Mouse (Mus musculus): ENCODE data around the gene Sox6.
A peak's percentile ranks its signal among the peaks of the same experiment; 100 is the strongest.

Sox6 gene

DNA sequence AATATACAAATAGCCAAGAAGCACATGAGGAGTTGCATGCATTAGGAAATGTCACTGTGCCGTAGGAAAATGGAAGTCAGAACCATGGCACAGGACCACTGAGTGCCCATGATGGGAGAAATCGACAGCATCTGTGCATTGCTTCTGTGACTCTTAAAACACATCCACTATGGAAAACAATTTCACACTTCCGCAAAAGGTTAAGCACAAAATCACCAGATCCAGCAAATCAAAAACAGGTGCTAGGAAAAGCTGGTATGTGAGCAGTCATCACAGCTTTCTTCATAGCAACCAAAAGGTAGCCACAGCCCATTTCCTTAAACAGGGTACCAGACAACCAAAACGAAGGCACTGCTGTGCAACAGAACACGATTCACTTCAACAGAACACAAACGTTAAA lies 52.9 kb downstream of the Sox6 start:
- DNase-seq (ENCODE audit: low spot score in 2 of 2): no peak

DNA sequence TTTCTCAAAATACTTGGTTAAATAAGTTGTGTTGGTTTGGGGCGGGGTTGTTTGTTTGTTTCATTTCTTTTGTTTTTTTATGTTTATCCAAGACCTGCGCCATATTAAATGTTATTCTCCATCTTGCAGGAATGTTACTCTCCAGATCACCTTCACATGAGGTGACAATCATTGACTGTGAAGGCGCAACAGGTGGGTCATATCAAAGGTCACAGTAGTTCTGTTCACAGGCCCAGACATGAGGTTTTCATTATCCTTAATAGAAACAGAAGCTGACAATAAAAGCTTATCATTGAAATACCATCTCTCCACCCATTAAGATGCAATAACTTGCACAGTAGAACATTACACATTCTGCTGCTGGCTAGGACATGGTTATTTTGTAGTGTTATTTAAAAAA lies 54.5 kb downstream of the Sox6 start:
- no peak for DNase-seq (ENCODE audit: low spot score in 2 of 2)

DNA sequence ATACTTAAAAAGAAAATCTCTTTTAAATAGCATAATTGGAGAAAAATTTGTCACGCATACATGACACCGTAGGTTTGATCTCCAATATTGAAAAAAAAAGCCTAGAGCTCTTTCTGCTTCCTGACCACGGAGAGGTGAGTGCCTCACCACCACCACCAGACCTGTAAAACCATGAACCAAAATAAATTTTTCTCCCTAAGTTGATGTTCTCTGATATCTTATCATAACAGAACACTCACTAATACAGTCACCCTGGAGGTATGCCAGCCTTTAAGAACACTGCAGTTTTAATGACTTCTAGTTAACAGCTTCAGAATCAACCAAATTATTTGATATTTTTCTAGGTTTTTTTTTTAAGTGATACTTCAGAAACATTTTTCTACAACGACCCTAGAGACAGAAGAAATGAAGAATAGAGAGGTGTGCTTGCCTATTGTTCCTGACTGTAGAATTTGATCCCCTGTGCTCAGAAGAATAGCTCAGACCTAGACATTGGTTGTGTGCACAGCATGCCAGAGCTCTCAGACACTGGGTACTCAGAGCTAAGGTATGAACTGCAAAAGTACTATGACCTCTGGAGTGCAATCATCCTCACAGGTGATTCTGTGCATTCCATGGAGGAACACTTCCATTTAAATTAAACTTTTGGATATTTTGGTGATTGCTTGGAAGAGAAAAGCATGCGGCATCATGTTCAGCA lies 58.6 kb downstream of the Sox6 start:
- peak in 1 of 2 experiments; percentile 44 for DNase-seq (ENCODE audit: low spot score in 2 of 2)

DNA sequence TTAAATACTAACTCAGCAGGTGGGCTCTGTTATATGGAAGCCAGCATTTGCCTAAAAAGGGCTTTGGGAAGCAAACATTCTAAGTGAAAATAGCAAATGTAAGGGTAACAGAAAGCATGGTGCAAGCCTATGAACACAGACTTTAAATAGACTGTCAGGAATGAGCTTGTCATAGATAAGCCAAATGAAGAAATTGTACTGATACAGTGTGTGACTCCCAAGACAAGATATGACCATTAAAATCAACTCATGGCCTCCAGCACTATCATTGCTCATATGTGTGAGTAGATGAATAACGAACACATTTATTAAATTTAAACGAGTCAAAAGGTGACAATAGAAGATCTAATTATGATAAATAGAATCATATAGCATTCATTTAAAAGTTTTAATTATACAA lies 64.1 kb downstream of the Sox6 start:
- no peak for DNase-seq (ENCODE audit: low spot score in 2 of 2)

DNA sequence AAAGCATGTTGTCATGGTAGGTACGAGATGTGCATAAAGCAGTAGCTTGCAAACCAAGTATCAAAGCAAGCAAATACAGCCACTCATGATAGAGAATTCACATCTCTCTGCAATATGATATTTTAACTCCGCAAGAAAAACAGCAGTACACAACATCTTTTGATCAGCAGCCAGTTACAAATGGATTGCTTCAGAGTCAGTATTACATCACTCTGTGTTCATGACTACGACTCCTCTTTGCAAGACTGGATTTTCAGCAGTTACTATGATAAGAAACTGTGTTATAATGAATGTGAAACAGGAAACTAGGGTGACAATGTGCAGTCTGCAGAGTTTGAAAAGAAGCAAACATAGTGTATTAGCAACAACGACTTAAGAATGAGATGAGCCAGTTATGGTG lies 71.4 kb downstream of the Sox6 start:
- no peak for DNase-seq (ENCODE audit: low spot score in 2 of 2)

DNA sequence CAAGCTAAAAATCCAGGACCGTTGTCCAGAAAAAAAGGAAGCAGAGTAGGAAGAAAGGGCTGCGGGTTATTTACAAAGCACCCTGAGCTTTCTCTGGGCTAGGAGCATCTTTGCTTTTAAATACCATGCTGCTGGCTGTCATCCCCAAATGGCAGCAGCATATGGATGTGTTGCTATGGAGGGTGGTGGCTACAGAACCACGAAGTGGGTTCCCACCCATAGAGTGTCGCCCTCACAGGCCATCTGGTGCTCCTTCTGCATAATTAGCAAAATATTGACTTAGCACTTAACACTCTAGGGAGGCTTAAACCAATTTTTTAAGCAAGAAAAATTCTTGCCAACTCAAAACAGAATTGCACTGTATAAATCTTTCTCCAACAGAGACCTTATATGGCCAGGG lies 72.4 kb downstream of the Sox6 start:
- no peak for DNase-seq (ENCODE audit: low spot score in 2 of 2)

DNA sequence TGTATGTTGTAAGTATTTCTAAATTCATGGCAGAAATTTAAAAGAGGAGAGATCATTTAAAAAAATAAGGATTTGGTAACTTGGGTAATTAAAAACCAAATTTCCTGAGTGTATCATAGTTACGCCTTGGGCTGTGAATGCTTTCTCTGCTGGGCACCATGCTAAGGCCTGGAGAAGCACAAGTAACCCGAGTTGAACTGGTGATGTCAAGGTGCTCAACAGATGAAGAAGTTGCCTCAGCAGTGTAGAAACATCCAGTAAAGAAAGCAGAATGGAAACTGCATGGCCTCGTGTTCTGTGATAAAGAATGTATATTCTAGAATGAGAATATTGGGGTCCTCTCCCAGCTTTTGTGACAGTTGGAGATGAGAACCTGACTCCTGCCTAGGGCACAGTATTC lies 85.5 kb downstream of the Sox6 start:
- no peak for DNase-seq (ENCODE audit: low spot score in 2 of 2)

DNA sequence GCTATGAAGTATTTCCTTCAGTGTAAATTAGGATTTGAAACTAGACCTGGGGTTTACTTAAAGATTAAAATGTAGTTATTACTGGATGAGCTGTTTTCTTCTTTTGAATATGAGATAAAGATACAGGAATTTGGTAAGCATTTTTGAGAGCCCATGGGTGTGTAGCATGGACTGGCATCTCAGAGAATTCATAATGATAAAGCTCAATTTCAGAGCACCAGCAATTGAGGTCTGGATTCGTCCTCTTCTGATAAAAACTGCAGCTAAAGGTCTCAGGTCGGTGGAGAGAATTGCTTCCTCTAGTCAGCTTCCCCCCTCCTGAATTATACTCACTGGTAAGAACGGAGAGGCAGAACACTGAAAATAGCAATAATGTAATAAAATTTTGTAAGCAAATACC lies 86.4 kb downstream of the Sox6 start:
- DNase-seq (ENCODE audit: low spot score in 2 of 2): peak in 1 of 2 experiments; percentile 8

DNA sequence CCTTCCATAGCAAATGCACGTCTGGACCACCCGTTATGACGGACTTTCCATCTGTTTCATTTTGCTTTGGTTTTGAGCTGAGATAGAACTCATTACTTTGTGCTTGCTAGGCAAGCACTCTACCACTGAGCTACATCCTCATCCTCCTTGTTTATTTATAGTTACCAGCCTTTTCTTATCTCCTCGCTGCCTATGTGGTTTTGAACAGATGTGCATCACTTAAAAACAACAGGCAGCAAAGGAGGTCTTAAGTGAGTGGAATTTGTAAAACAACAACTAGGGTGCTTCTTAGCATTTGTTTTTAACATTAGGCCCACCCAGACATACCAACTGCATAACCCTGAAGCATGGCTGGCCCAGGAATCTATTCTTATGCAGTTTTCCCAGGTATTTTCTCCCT lies 86.9 kb downstream of the Sox6 start:
- DNase-seq (ENCODE audit: low spot score in 2 of 2): peak in 1 of 2 experiments; percentile 3

DNA sequence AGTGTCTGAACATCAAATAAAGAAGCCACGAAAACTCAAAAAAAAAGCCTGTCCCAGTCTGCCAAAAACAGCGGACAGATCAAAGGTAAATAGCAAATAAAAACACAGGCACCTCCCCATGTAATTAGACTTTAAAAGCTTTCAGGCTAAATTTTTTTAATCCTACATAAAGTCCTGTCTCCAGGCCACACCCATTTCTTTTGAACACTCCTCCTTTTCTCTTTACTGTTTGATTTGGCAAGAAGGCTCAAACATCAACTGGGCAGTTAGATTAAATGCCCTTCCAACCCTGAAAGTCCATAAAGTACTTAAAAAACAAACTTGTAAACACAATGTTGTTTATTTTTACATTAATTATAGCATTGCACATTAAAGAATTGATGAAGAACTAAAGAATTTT lies 90.7 kb downstream of the Sox6 start:
- DNase-seq (ENCODE audit: low spot score in 2 of 2): no peak

DNA sequence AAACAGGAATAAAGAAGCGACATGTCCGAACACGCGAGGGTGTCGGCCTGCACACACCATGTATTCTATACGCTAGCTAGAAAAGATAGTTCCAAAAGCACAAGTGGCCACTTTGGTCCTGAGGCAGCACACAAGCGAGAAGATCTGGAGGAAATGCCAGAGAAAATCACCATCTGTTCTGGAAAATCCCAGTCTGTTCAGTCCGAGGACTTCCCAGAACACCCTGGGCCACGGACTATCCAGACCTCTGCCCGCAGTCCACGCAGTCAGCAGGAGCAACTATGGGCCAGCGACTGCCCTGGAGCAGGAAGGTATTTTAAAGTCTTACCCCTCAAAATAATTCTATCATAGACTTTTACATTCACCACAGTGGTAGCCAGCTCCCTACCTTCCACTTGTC lies 92.0 kb downstream of the Sox6 start:
- DNase-seq (ENCODE audit: low spot score in 2 of 2): no peak

DNA sequence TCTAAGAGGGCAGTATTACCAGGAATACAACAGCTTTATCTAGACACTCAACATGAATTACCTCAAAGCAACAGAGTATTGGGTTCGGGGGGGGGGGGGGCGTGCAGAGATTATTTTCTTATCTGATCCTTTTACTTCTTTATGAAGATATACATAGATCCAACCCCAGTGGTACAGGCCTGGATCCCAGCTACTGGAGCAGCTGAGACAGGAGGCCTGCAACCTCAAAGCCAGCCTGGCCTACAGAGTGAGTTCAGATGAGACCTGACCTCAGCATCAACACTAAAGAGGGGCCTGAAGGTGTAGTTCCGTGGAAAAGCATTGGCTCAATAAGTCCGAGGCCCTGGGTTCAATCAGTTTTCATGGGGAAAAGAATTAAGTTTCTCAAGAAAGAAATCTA lies 93.1 kb downstream of the Sox6 start:
- no peak for DNase-seq (ENCODE audit: low spot score in 2 of 2)

DNA sequence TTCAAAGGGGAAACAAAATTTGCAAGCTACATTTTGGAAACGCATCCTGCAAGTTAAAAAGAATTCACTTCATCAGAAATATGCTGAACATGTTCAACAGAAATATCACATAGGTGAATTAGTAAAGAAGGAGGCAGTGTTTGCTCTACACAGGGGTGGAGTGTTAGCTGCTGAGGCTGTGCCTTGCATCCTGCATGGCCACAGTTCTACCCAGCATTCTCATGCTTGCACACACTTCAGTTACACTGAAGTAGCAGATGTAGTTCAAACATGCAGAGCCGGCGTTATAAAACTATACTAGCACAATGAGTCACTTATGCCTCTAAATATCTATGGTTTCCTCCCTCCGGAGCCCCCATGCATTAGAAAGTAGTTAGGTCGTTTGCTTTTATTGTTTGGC lies 94.3 kb downstream of the Sox6 start:
- no peak for DNase-seq (ENCODE audit: low spot score in 2 of 2)

DNA sequence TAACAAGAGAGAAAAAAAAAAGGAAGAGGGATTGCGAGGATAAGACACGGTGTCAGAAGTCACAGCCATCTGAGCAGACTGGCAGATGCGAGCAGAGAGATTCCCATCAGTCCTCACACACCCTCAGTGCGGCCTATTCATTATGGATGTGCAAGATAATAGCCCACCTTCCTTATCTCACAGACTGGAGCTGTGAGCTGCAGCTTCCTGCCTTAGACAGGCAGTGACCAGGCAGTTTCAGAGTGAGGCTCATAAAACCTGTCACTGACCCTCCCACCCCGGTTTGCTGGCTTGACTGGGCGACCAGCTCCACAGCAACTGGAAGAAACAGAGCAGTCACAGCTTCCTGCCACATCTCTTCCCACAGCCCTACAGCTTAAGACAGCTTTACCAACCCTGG lies 96.8 kb downstream of the Sox6 start:
- peak; percentile 11 to 29 for DNase-seq (ENCODE audit: low spot score in 2 of 2)

DNA sequence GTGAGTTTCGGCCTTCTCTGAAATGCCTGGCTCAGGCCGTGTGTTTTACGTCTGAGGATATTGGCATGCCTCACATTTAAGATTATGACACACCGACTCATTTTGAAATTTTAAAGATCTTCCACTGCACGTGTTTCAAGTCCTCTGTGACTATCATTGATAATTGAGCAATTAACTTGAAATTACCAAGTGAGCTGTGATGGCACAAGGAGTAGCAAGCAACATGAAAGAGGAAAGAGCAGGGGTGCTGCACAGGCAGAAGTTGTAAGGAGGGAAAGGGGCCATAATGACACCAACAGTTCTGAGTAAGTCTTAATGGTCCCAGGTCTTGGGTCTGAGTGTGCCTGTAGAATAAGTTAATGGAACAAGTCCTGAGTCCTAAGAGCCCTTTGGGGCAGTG lies 99.3 kb downstream of the Sox6 start:
- DNase-seq (ENCODE audit: low spot score in 2 of 2): no peak

DNA sequence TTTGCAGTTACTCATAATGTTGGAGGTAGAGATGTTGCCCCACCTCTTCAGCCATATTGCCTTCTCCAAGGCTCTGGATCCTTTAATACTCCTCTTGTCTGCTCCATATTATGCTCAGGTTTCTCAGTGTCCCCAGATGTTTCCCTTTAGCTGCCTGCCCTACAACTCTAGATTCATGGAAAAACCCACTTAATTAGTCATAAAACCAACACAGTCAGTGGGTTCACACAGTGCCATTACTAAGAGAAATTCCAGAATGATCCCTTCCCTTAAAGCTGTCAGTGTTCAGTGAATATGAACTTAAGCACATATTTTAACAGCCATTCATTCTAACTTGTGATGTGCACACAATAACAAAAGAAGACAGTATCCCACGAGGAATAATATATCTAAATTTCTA lies 101.7 kb downstream of the Sox6 start:
- DNase-seq (ENCODE audit: low spot score in 2 of 2): no peak

DNA sequence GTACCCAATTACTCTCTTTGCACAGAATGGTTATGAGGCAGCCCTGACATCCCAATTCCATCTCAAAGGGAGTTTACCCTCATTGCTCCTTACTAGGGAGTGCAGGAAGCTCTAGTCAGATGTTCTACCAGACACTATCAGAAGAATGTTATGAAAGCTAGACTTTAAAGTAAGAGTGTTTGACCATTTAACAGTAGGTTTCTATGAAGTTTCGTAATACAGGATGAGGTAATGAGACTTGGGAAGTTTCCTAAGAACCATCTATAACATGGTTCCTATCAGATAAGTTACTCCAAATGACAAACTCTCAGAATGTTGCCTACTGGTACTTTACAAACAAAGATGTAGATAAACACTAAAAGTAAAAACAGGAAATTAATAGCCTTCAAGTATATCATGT lies 123.3 kb downstream of the Sox6 start:
- DNase-seq (ENCODE audit: low spot score in 2 of 2): no peak

DNA sequence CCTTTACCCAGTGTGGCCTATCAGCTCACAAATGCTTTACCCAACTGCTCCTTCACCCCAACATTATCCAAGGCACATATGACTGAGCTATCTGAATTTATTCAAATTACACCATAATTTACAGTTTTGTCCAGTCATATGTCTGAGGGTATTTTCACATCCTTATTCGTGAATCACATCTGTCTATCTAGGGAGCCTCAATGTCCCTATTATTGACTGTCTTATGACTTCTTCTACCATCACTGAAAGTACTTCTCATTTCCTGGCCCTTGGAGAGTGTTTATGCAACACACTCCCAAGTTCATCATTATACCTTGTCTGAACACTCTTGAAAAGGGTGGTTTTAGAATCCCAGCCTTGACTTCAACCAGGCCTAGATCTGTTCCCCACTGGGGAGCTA lies 128.3 kb downstream of the Sox6 start:
- DNase-seq (ENCODE audit: low spot score in 2 of 2): no peak

DNA sequence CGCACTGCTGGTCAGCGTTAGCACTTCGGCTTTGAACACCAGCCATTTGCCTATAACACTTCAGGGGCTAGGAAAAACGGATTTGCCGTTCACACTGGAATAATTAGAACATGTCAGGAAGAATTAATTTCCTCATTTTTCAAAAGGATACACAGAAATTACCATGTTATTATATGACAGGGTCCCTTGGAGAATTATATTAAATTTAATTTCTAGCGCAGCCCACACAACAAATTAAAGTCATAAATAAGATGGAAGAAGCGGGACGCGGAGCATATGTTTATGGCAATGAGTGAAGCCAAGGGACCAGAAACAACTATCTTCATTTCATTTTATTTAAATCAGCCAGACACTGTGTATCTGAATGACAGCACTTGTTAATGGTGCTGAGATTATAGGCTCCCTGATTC lies 133.8 kb downstream of the Sox6 start:
- DNase-seq (ENCODE audit: low spot score in 2 of 2): no peak

DNA sequence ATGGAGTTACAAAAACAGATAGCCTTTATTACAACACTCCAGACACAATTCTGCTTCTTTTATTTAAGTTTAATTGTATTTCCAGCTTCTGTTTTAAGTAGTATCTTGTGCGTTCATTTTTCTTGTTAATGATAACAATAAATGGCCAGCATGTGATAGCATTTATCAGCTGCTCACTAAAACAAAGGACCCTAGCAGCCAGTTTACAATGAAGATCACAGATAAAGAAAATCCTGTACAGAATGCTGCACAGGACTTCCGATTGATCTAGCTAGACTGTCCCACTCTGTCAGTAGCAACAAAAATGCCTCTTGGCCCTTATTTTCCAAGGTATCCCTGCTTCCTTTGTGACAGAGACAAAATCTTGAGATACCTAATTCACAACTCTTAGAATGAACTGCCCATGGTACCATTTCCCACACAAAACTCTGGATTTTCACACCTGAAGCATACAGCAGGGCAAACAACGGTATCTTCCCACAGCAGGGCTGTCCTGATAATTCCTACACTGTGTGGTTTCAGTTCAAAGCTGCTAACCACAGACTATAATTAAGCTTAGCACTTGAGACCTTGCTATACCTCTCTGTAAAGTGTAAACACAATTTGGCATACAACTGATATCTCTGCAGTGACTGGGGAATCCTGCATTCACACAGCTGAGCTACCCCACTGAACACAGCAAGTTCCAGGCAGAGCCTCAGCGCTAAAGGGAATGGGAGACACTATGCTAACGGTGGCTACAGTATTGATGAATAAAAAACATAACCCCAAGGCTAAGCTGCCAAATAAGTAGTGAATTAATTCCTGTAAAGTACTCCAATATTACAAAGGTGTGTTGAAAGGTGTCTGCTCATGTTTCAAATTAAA lies 134.4 kb downstream of the Sox6 start:
- DNase-seq (ENCODE audit: low spot score in 2 of 2): no peak

DNA sequence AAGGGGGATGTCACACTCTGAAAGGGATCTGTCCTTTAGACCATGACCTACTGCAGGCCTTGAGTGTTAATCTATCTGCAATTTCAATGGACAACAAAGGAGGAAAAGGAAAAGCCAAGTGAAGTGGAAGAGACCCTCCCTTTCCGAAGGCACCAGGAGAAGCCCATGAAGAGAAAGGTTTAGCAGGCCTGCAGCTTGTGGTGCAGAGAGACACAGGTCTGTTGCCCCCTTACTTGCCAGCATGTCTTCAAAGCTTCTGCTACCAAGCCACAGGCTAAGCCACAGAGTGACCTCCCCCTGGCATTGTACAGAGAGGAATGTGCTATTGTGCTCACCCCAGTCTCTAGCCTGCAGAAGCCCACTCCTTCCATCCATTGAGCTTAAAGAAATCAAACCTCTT lies 135.2 kb downstream of the Sox6 start:
- no peak for DNase-seq (ENCODE audit: low spot score in 2 of 2)

DNA sequence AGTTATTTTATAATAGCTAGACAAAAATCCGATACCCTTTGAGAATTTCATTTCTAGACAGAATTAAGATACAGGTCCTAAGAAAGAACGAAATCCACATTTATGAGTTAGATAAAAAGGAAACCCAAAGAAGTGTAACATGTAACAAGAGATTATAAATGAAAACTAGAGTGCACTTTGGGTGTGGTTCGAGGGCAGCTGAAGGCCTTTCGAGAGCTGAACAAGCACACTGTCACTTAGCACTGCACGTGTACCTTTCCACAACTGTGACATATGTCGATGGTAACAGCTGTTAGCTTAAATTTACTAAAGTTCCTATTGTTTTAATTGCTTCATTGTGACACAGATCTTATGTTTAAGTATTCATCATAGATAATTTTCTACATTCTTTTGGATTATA lies 142.8 kb downstream of the Sox6 start:
- DNase-seq (ENCODE audit: low spot score in 2 of 2): peak in 1 of 2 experiments; percentile 20

DNA sequence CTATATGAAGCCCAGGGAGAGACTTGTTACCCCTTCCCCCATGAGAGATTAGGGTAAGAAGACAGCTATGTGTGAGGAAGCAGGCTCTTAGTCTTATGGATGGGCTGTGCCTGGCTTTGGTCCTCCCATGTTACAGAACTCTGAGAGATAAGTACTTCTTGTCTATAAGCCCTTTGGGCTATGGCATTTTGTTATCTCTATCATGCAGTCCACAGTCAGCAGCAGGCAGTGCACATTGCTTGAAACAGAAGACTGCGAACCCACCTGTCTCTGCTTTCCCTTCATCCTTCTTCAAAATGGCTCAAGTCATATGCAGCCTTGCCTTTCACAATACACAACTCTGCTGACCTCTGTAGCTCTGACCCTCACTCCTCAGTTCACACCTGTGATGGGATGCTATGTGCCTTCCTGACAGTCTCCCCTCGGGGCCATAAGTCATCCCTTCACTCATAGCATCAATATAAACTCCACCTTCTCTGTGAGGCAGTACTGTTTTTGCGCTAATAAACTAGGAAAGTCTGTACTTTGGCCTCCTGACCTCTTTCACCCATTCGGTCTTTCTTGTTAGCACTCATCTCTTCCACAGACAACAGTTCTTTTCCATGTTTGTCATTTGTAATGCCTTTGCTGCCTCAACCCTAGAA lies 143.4 kb downstream of the Sox6 start:
- DNase-seq (ENCODE audit: low spot score in 2 of 2): peak; percentile 26 to 56

Data from spleen, postnatal 36 days (tissue).